Mouse (Mus musculus) embryonic facial prominence, embryonic 15.5 days (tissue): ENCODE results near the gene Apba3. TPM values are rescaled to one million over a fixed set of nuclear protein-coding genes. Genes with fewer than 3 reads are reported as not detected.

Experiments used
- ATAC-seq: fragments of 200-750 bp; cut with Nextera tagmentation; 2 replicates; pipeline ENCODE4 v1.8.0; 2017; ENCODE audit warnings: low read depth, moderate TSS enrichment; ENCODE audit not compliant: insufficient number of reproducible peaks, low FRiP score, low TSS enrichment
- H3K27ac ChIP-seq: fragments of 300-500 bp; sonication (generic); replicated peaks from 2 replicates; pipeline ENCODE4 v1.5.1; 2015; ENCODE audit warnings: mild to moderate bottlenecking, inconsistent platforms
- H3K27me3 ChIP-seq: fragments of 300-500 bp; sonication (generic); 2 replicates; pipeline ENCODE4 v1.6.1; 2015; ENCODE audit warnings: inconsistent platforms
- H3K36me3 ChIP-seq: fragments of 300-500 bp; sonication (generic); 2 replicates; pipeline ENCODE4 v1.6.1; 2015; ENCODE audit warnings: mild to moderate bottlenecking, inconsistent platforms
- H3K4me1 ChIP-seq: fragments of 300-500 bp; sonication (generic); 2 replicates; pipeline ENCODE4 v1.6.1; 2015; ENCODE audit warnings: inconsistent platforms
- H3K4me2 ChIP-seq: fragments of 300-500 bp; sonication (generic); replicated peaks from 2 replicates; pipeline ENCODE4 v1.6.1; 2015; ENCODE audit warnings: mild to moderate bottlenecking, inconsistent platforms
- H3K4me3 ChIP-seq: fragments of 300-500 bp; sonication (generic); replicated peaks from 2 replicates; pipeline ENCODE4 v1.5.1; 2015; ENCODE audit warnings: mild to moderate bottlenecking, inconsistent platforms
- H3K9ac ChIP-seq: fragments of 300-500 bp; sonication (generic); 2 replicates; pipeline ENCODE4 v1.6.1; 2015; ENCODE audit warnings: inconsistent platforms
- H3K9me3 ChIP-seq: fragments of 300-500 bp; sonication (generic); replicated peaks from 2 replicates; pipeline ENCODE4 v1.6.1; 2016; ENCODE audit warnings: inconsistent platforms
- WGBS: fragments of 180-500 bp; shearing (Covaris S2); methylation state at CpG from one replicate; pipeline ENCODE4 v1.1.7; 2015; 5-methylcytosine and 5-hydroxymethylcytosine counted together
- polyA plus RNA-seq: library from polyadenylated mRNA; unstranded; fragments of >200 nt; fragmentation: Nextera tagmentation; extraction: Ambion mirVana; gene quantifications from 2 replicates; pipeline ENCODE4 v1.2.1, GENCODE M21; 2015

Apba3 gene
- polyA plus RNA-seq, 1 experiment from 2014 or later = 77.4 TPM

- 92% methylated on average over 16 of the region's 16 CpGs for WGBS
- ATAC-seq = no peak
- H3K9ac ChIP-seq = no peak overlapping the region
- no peaks in the 10 kb centered on the region for H3K9me3 ChIP-seq
- no peaks in the 10 kb centered on the region for H3K27me3 ChIP-seq
- peaks cover 39% of the 10 kb centered on the region for H3K4me1 ChIP-seq
- no peak overlapping the region for H3K4me3 ChIP-seq
- H3K36me3 ChIP-seq = peaks cover 68% of the 10 kb centered on the region
- H3K4me2 ChIP-seq = no peak overlapping the region
- no peak overlapping the region for H3K27ac ChIP-seq
Observed at GRCm38 (mm10) chr10:81315587-81315986, 48.8 kb downstream of the Apba3 start.

GRCm38 (mm10) chr10:81316338-81317060 is 49.7 kb downstream of the Apba3 start:
- Histone ChIP-seq H3K9ac (peak overlapping the region; percentile 35), H3K27me3 (no peaks in the 10 kb centered on the region), H3K27ac (peak overlapping the region; percentile 58), H3K36me3 (peaks cover 58% of the 10 kb centered on the region), H3K4me3 (peak overlapping the region; percentile 36), H3K9me3 (no peaks in the 10 kb centered on the region), H3K4me1 (peaks cover 40% of the 10 kb centered on the region), H3K4me2 (peak overlapping the region; percentile 57)
- 45% methylated on average over 16 of the region's 16 CpGs for WGBS
- no peak for ATAC-seq

DNA sequence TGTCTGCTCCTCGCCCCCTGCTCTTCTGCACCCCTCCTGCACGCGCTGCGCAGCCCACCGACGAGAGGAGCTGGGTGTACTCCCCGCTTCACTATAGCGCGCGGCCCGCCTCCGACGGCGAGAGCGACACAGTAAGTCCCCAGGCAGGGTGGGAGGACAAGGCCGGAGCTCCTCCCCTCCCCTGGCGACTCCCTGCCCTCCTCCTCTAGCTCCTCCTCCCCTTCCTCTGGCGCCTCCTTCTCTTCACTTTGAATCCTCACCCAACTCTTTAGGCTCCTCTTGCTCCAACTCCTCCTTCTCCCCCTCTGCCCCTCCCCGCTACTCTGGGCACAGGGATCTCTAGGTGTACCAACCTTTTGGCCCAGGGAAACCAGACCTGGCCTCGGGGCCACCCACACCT is 50.5 kb downstream of the Apba3 start:
- H3K4me1 ChIP-seq = peaks cover 48% of the 10 kb centered on the region
- no peaks in the 10 kb centered on the region for H3K27me3 ChIP-seq
- H3K36me3 ChIP-seq = peaks cover 51% of the 10 kb centered on the region
- H3K9ac ChIP-seq = peak overlapping the region; percentile 35
- H3K4me3 ChIP-seq = peak overlapping the region; percentile 36
- 17% methylated on average over 18 of the region's 20 CpGs for WGBS
- no peaks in the 10 kb centered on the region for H3K9me3 ChIP-seq
- no peak for ATAC-seq
- H3K4me2 ChIP-seq = peak overlapping the region; percentile 57
- peak overlapping the region; percentile 58 for H3K27ac ChIP-seq

DNA sequence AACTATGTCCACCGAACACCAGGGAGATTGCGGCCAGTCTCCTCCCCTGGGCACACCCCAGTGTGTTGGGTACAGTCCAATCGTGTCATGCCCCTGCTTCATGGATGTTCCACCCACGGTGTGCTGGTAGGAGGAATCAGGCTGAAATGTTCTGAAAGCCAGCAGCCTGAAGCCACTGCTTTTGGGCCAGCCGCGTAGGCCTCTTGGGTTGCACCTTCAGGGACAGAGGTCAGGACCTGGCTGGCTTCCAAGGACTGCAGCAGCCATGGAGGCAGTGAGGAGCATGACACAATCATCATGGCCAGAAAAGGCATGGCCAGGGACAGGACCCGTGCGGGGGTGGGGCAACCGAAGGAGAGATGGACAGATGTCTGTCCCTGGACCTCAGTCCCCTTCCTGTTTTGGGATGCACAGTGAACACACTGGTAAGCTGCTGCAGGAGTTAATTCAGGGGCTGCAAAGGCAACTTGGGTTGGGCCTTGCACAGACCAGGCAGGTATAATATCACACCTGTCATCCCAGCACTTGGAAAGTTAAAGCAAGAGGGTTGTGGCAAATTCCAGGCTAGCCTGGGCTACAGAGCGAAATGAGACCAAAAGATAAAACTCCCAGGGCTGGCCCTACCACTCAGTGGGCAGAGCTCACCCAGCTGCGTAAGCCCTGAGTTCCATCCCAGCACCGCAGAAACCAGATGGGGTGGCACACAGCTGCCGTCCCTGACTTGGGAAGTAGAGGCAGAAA is 52.0 kb downstream of the Apba3 start:
- Histone ChIP-seq H3K36me3 (peaks cover 51% of the 10 kb centered on the region), H3K9ac (peak overlapping the region; percentile 39; the same call in 1 of the 2 replicates), H3K4me3 (peak overlapping the region; percentile 93; the same call in 1 of the 2 replicates)

DNA sequence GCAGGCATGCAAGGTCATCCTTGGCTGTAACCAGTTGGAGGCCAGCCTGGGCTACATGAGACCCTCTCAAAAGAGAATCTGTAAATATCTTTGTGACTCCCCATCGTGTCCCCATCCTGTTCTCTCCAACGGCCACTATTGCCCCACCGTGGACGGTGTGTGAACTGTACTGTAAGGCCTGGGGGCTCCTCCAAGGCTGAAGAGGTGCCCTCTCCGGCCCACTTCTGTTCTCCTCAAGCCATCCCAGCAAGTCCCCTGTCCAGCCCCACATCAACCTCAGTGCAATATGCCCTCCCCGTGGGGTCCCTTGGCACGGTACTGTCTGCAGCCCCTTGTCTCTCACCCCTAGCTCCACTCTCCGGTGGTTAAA is 52.6 kb downstream of the Apba3 start:
- no peaks in the 10 kb centered on the region for H3K9me3 ChIP-seq
- peak overlapping the region; percentile 93 for H3K4me3 ChIP-seq
- H3K27me3 ChIP-seq = no peaks in the 10 kb centered on the region
- H3K36me3 ChIP-seq = peaks cover 51% of the 10 kb centered on the region
- peak overlapping the region; percentile 78 for H3K4me2 ChIP-seq
- ATAC-seq = no peak
- H3K4me1 ChIP-seq = peaks cover 54% of the 10 kb centered on the region
- H3K27ac ChIP-seq = peak overlapping the region; percentile 95
- peak overlapping the region; percentile 39 for H3K9ac ChIP-seq
- 29% methylated on average over 8 of the region's 8 CpGs for WGBS

More for the DNA sequence above, 52.0 kb downstream of the Apba3 start:
- peak overlapping the region; percentile 95 for H3K27ac ChIP-seq
- WGBS = 88% methylated on average over 13 of the region's 13 CpGs
- no peaks in the 10 kb centered on the region for H3K27me3 ChIP-seq
- H3K4me2 ChIP-seq = peak overlapping the region; percentile 78
- no peak for ATAC-seq
- H3K9me3 ChIP-seq = no peaks in the 10 kb centered on the region
- H3K4me1 ChIP-seq = peaks cover 54% of the 10 kb centered on the region

DNA sequence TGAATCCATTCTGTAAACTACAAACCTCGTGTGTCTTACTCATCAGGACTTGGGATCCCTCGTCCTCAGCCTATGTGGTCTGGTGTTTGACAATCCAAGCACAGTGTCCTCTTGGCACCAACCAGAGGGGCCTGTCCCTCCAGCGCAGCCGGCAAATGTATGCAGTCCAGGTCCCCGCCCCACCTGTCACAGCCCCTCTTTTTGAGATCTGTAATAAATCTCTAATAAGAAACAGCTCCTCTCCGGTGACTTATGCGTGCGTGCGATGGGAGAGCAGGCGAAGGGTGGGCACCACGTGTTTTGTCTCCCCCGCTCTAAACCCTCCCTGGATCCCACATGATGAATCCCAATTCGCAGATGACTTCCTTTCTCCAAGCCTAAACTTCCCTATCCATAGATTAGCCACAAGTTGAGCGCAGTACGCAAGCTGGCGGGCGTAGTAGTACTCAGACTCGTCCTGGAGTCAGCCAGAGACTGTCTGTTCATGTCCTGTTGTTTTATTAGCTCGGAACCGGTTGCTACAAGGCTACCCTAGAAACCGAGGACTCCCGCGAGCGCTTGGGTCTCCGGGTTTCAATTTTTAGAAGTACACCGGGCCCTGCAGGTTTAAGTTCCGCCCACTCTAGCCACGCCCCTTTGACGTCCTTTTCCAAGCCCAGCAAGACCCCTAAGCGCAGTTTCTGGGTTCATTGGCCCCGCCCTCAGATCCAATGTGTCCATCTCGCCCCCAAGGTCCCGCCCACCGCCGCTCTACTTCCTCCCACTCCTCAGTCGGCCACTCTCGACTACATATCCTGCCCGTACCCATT is 53.2 kb downstream of the Apba3 start:
- Histone ChIP-seq H3K4me1 (peaks cover 54% of the 10 kb centered on the region), H3K36me3 (peaks cover 51% of the 10 kb centered on the region), H3K27ac (peak overlapping the region; percentile 95), H3K4me2 (peak overlapping the region; percentile 78), H3K4me3 (peak overlapping the region; percentile 93), H3K9ac (peak overlapping the region; percentile 39), H3K27me3 (no peaks in the 10 kb centered on the region), H3K9me3 (no peaks in the 10 kb centered on the region)
- no peak; the same call in 1 of the 2 replicates for ATAC-seq
- WGBS = under 1% methylated on average over 38 of the region's 38 CpGs

DNA sequence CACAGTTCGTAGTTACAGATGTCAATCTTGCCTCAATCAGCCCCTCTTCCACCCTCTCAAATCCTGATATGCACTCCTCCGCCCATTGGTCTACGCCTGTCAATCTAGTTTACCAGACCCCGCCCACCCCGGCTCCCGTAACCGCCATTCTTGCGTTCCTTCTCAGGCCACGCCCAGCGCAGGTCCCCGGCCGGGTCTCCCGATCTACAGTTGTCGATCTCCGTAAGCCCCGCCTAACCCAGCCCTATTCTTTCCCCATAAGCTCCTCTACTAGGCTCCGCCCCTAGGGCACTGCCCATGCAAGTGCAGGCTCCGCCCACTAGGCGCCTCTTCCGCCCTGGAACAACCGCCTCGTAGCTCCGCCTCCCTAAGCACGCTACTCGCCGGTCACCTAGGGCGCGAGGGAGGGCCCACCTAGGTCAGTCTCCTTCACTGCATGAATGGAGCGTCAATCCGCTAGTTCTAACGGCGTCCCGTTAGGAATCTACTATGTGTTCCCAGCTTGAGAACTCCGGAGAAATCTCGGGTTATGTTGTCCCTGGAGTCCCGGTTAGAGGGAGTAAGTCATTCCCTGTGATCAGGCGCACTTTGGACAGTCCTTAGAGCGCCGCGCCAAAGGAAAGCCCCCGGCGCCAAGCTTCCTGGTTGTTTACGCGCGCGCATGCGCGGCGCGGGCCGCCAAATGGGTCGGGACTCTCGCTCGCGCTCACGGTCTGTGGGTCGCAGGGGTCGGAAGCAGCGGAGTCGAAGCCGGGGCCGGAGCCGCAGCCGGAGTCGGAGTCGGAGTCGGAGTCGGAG is 54.0 kb downstream of the Apba3 start, which contains the start of gene Cactin:
TSS of gene Cactin (plus strand) at position 554 of the 798 bp plus-strand sequence.
- H3K36me3 ChIP-seq = peaks cover 51% of the 10 kb centered on the region

GRCm38 (mm10) chr10:81321436-81321835 is 54.7 kb downstream of the Apba3 start:
- peak overlapping the region; percentile 93 for H3K9ac ChIP-seq
- H3K9me3 ChIP-seq = no peaks in the 10 kb centered on the region
- H3K4me3 ChIP-seq = peak overlapping the region; percentile 93
- H3K27me3 ChIP-seq = no peaks in the 10 kb centered on the region
- peaks cover 51% of the 10 kb centered on the region for H3K36me3 ChIP-seq
- 3% methylated on average over 20 of the region's 20 CpGs for WGBS
- H3K4me1 ChIP-seq = peaks cover 47% of the 10 kb centered on the region
- peak overlapping the region; percentile 95 for H3K27ac ChIP-seq
- H3K4me2 ChIP-seq = peak overlapping the region; percentile 78
- ATAC-seq = no peak

More for the DNA sequence above, 54.0 kb downstream of the Apba3 start, which contains the start of gene Cactin:
- peak within 1 kb of the TSS; percentile 93 for H3K9ac ChIP-seq
- H3K27me3 ChIP-seq = no peaks in the 10 kb centered on the region
- no peaks in the 10 kb centered on the region for H3K9me3 ChIP-seq
- ATAC-seq = peak; percentile 94
- H3K27ac ChIP-seq = peak within 1 kb of the TSS; percentile 95
- H3K4me2 ChIP-seq = peak within 1 kb of the TSS; percentile 78
- H3K4me3 ChIP-seq = peak within 1 kb of the TSS; percentile 93
- H3K4me1 ChIP-seq = peaks cover 53% of the 10 kb centered on the region
- WGBS = under 1% methylated on average over 68 of the region's 68 CpGs

- Histone ChIP-seq H3K4me3 (peak overlapping the region; percentile 93), H3K9ac (no peak overlapping the region)
- 94% methylated on average over 27 of the region's 27 CpGs for WGBS
Observed at GRCm38 (mm10) chr10:81322444-81322843, 55.7 kb downstream of the Apba3 start.

More at GRCm38 (mm10) chr10:81322444-81322843, 55.7 kb downstream of the Apba3 start:
- Histone ChIP-seq H3K27ac (no peak overlapping the region), H3K4me2 (peak overlapping the region; percentile 78), H3K36me3 (peaks cover 61% of the 10 kb centered on the region), H3K9me3 (no peaks in the 10 kb centered on the region), H3K27me3 (no peaks in the 10 kb centered on the region), H3K4me1 (peaks cover 37% of the 10 kb centered on the region)
- no peak for ATAC-seq
